Comparison of ENCODE assay signal across 13 mouse cellular contexts in genomic region chr2:69071440-69072235, GRCm38 (mm10).
"Had no signal": no experiment of that assay in that cellular context is flagged by ENCODE, and none has a peak within 500 bp of the region (broad histone marks: within the 10 kb centered on the region; RNA-seq: fewer than 3 reads in every experiment).

No protein-coding gene starts in this region.

- H3K4me1 ChIP-seq: neural tube, embryonic 13.5 days; stomach, embryonic 15.5 days had no signal

- H3K9ac ChIP-seq: limb, embryonic 13.5 days; liver, embryonic 14.5 days; neural tube, embryonic 13.5 days; stomach, embryonic 15.5 days had no signal

- H3K4me2 ChIP-seq: limb, embryonic 13.5 days; neural tube, embryonic 13.5 days; stomach, embryonic 15.5 days had no signal

- DNase-seq: left cerebral cortex, postnatal 4 days; lung, adult 18-20 months; lung, postnatal 36 days; midbrain, embryonic 14.5 days; retina, postnatal 1 day; right cerebral cortex, postnatal 4 days; thymus, adult 2 months; thymus, postnatal 25 days had no signal

- H3K9me3 ChIP-seq: limb, embryonic 13.5 days; neural tube, embryonic 13.5 days; stomach, embryonic 15.5 days had no signal

- H3K36me3 ChIP-seq: limb, embryonic 13.5 days; stomach, embryonic 15.5 days had no signal

- H3K27ac ChIP-seq: kidney, postnatal 0 days; limb, embryonic 13.5 days; liver, embryonic 14.5 days; neural tube, embryonic 13.5 days; stomach, embryonic 15.5 days had no signal

- H3K4me3 ChIP-seq: limb, embryonic 13.5 days; neural tube, embryonic 13.5 days; stomach, embryonic 15.5 days had no signal

- H3K27me3 ChIP-seq: limb, embryonic 13.5 days; neural tube, embryonic 13.5 days; stomach, embryonic 15.5 days had no signal
